Mouse (Mus musculus): Measurements from ENCODE around the gene Myo16.

DNA sequence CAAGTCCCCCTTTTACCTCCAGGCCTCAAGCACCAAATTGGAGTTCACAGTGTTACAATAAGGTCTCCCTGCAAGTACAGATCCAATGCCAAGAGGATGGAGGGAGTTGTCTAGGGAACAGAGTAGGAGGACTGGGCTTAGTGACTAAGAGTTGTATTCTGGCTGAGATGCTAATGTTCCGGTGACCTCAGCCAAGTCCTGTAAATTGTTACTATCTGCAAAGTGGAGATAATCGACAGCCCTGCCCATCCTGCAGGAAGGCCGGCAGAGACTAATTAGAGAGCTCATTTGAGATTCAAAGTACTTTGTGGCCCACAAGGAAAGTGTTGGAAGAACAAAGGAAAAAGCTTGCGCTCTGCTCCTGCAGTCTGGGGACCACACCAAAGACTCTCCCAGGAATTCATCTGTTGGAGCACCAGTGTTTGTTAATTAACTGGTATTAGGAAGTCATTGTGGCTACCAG, 512.1 kb downstream of the Myo16 start:
- TF ChIP-seq ZKSCAN1 (IDR thresholded peaks at IDR 0.05; ENCODE audit: low read depth, low read length) (no peak), BHLHE40 (IDR thresholded peaks at IDR 0.05; ENCODE audit: borderline replicate concordance, low read depth, low read length) (no peak), CTCF (IDR thresholded peaks at IDR 0.05 in 2 of 3, conservative IDR thresholded peaks at IDR 0.05 in 1 of 3; ENCODE audit: control insufficient read depth in 1 of 3, insufficient read depth in 1 of 3, low read depth in 2 of 3, low read length in 3 of 3, poor library complexity in 1 of 3, severe bottlenecking in 1 of 3) (no peak), MXI1 (IDR thresholded peaks at IDR 0.05; ENCODE audit: low read depth, low read length) (no peak), POLR2AphosphoS5 (IDR thresholded peaks at IDR 0.05; ENCODE audit: borderline replicate concordance, low read depth, low read length) (no peak), ZMIZ1 (IDR thresholded peaks at IDR 0.05; ENCODE audit: low read depth, low read length) (no peak), POLR2AphosphoS2 (IDR thresholded peaks at IDR 0.05; ENCODE audit: low read length) (no peak), SIN3A (IDR thresholded peaks at IDR 0.05; ENCODE audit: low read length) (no peak), RCOR1 (IDR thresholded peaks at IDR 0.05; ENCODE audit: low read depth, low read length) (no peak), CHD1 (IDR thresholded peaks at IDR 0.05; ENCODE audit: low read depth, low read length) (no peak), MYC (IDR thresholded peaks at IDR 0.05; ENCODE audit: low read depth, low read length) (no peak), POLR2A (IDR thresholded peaks at IDR 0.05; ENCODE audit: control insufficient read depth in 1 of 2, insufficient read depth in 1 of 2, low read depth in 1 of 2, low read length in 2 of 2, poor library complexity in 1 of 2) (no peak)
